Mouse (Mus musculus) spleen, postnatal 10 days (tissue): ENCODE measurements around the gene E130114P18Rik.

Experiments used
- DNase-seq, 2 experiments: peaks; one replicate each; pipeline ENCODE4 v3.0.0; 2021 to 2022; ENCODE audit warnings: low spot score in 2 of 2

E130114P18Rik gene

DNA sequence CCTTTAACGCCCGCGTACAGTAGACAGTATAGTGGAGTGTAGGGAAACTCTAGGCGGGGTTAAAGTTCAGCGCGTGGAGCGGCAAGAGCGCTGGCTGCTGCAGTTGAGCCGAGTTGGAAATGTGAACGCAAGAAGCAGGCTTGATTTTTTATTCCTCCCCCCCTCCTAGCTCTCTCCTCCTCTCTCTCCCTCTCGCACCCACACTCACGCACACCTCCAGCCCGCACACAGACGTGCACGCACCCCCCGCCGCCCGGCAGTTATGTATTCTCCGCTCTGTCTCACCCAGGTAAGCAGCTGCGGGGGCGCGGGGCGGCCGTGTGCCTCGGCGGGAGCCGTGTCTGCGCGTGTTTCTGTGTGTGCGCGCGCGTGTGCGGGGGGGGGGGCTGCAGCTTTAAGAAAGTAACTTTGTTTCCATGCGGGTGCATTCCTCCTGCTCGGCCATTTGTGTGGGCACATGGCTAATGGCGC lies at the start of gene E130114P18Rik:
E130114P18Rik (minus strand) TSS at position 373 of the 471 bp plus-strand sequence.
- peak; percentile 50 to 62 for DNase-seq

DNA sequence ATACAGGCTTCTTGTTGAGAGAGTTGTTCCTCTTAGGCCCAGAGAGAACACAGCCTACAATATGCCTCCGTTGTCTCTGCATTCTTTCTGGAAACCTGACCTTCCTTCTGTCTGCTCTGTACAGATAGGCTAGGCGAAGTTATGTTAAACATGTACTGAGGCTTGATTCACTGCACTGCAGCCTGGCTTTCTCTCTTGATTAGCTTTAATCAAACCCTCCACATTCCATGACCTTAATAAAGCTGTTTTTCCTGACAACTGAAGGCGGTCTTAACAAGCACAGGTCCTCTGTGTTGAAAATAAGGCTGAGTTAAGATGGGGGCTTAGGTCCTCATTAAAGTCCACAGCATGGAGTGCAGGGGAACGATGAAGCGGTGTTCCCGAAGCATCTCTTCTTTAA lies 49.2 kb upstream of the E130114P18Rik start:
- no peak for DNase-seq

DNA sequence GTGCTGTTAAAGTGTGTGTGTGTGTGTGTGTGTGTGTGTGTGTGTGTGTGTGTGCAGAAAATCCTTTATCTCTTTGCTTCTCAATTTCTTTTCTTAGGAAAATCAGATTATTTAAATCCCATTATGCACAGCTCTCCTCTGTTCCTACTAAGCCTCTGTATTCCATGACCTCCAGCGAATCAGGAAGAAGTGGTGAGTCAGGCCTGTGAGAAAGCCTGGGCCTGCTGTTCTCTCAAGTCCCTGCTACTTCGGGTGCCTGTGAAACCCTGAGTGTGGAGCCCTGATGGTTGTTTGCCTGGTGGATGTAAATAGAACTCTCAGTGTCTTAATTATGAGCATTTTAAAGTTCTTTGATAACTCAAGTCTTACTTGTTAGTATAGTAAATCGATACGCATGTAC lies 48.0 kb upstream of the E130114P18Rik start:
- no peak for DNase-seq

DNA sequence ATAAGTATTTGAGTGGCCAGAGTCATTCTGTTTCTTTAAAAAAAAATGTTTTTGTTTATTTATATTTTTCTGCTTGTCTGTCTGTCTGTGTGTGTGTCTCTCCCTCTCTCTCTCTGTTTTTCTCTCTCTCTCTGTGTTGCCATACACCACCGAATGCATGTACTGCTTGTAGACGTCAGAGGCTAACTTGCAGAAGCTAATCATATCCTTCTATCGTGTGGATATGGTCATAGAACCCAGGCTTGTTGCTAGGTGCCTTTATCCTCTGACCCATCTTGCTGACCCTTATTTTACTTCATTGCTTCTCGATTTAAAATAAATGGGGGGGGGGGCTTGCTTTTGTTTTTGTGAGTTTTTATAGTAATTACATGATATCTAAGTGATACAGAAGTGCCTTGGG lies 47.6 kb upstream of the E130114P18Rik start:
- DNase-seq, result no peak

DNA sequence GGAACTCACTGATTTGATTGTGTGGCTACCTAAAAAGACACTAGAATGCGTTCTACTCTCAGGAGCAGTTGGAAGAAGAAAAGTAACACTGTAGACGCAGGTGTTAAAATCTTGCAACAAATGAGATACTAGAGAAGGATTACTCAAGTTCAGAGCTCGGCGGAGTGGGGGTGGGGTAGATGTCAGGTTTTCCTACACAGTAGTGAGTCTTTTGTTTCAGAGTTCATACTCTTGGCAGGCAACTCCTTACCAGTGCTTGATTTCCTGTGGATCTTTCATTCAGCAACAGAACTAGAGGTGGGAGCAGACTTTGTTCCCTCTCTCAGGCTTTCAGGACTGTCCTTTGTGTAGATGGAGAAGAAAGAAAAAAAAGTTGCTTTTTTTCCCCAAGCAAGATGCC lies 46.6 kb upstream of the E130114P18Rik start:
- DNase-seq, result no peak

DNA sequence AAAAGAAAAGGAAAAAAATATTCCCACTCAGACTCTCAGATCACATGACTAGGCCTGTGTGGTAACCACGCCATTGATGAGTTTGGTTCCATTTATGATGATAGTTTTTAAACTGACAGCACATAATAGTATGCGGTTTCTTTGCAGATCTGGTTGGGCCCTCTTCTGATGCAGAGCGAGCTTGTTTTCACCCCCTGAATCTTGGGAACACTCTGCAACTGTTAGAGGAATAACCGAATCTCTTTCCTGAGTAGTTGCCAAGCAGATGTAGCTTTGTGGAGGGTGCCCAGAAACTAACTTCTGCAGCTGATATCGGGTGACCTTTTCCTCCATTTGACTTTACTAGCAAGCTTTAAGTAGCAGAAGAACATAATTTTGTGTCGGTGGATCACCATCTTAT lies 45.6 kb upstream of the E130114P18Rik start:
- DNase-seq, result no peak

DNA sequence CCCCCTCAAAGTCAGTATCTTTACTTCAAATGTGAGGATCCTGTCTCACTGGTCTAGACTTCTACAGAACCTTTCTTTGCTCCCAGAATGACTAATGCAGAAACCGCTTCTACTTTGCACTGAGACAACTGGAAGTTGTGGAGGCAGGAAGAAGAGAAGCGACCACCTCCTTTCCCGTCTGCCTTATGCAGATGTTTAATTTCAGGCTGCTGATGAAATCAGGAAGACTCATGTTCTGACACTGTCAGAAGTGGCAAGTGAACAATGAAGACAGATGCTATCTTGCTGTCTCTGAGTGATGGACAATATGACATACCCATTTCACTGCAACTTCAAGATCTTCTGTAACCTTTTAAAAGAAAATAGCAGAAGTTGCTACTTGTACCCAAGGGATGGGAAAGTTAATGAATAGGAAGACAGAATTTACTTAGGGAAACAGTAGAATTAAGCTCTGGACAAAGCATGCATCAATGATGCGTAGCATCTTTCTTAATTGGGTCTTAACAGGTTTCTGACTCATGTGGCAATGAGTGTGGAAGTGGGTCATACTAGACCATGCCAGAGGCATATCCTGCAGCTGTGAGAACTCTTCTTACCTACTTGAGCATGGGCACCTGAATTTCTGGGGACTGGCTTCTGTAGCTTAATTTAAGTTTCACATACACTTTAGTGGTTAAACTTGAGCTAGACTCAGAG lies 43.8 kb upstream of the E130114P18Rik start:
- no peak for DNase-seq

DNA sequence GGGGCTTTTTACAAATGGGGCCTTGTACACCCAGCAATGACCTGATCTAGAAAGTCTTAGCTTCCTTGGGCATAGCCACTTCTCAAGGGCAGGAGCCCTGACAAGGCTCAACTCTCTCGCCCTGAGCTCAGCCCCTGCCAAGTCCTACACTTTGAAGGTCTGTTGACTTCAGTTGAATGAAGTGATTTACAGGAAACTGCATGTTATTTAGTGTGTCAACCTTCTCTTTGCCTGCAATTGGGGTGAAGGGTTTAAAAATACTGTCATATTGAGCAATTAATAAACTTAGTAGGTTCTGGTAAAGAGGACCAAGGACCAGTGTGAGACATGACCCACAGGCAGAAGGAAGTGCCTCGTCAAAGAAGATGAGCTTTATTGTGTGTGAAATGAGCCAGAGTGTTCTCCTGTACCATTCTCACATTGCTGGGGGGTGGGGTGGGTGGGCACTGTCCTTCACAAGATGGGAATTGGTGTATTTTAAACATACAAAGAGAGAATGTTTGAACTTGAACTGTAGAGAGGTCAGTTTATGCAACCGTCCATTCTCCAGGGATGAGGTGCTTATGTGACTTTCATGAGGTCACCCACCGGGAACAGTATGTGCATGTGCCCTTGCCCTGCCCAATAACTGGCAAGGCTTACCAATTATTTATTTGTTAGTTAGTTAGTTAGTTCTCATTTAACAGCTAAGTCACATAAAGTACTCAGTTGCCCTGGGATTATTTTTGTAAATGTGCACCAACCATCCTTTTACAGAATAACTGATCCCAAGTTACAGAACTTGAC lies 42.8 kb upstream of the E130114P18Rik start:
- DNase-seq, result no peak

DNA sequence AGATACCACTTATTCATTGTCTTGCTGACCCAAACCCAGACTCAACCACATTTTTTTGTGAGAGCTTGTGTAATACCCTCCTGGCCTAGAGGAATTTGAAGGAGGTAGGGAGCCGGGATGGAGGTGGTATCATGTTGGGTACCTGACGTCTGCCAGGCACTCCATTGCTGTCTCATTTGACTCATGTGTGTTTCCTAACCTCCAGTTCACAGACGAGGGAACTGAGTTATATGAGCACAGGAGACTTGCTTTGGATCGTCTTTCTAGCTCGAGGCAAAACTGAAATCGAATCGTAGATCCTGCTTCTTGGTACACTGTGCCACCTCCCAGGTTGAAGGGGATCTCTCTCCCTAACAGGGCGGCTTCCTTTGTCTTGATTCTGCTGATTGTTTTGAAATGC lies 41.2 kb upstream of the E130114P18Rik start:
- DNase-seq, result no peak

DNA sequence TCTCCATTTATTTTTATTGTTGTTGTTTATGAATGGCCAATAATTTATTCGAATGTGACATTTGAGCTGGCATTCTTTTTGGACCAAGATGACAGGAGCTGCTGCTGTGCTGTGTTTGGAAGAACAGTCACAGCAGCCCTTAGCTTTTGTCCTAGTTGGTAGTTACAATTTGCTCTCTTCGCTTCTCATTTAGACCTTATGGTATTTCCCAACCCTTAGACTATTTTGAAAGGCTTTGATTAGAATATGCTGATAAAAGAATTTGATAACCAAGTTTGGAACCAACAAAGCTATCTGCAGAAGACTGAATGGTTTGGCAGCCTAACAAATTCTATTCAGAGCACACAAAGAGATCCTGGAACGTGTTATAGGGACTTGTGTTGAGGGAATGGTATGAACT lies 40.6 kb upstream of the E130114P18Rik start:
- no peak for DNase-seq

DNA sequence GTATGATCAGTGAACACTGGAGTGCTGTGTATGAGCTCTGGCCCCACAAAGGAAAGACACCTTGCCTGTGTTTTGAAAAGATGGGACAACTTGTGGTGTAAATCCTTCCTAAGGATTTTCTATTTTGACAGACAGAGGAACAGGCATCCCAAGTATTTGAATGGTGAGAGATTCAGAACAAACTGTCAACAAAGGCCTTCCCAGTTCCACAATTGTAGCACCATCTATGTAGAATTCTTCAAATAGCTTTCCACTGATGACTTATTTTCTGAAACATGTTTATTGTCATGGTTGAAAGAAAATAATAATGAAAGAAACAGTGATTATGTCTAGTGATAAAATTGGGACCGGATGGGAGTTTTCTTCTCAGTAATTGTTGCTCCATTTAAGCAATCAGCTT lies 39.9 kb upstream of the E130114P18Rik start:
- DNase-seq, result no peak

DNA sequence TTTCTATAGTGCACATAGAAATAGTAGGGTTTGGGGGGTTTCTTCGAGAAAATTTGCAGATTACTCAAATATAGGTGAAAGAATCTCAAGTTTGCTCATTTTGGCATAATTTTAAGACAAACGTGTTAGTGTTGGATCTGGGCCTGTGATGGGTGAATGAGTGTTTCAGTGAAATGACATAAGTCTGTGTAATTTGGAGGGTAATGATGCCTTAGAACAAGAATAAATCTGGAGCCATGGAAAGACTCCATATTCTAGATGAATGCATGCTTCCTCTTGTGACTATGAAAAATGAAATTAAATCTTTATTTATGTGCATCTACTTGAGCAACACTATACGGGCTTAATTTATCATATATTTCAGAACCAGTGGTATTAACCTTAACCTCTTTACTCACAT lies 38.9 kb upstream of the E130114P18Rik start:
- DNase-seq, result no peak

DNA sequence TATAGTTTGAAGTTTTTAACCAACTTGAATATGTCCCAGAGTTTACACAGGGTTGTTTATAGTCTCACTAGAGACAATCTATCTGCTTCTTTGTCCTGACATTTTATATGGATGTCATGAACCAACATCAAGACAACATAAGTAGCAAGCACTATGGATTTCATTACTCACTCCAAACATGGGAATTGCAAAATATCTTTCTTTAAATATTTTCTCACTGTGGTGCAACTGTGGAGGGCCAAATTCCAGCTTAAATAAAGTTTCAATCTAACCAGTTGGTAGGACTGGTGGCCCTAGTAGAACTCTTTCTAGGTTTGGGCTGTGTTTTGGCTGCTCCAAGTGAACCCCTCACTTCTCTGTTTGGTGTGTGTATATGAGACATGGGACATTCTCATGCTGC lies 38.1 kb upstream of the E130114P18Rik start:
- no peak for DNase-seq

DNA sequence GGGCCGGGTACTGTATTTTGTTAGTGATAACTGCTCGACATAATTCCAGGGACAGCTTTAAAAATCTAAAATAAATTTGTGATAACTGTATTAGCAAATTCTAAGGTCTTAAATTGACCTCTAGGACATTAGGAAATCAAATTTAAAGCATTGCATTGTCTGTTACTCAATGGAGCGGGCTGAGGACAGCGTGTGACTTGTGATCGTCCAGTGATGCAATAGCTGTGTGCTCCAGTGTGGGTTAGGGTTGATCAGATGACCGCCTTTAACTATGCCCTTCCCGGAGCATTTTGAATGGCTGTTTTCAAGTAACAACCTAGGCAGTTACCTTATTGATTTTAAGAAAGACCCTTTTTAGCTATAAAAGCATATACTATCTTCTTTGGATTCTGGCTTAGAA lies 36.6 kb upstream of the E130114P18Rik start:
- no peak for DNase-seq

DNA sequence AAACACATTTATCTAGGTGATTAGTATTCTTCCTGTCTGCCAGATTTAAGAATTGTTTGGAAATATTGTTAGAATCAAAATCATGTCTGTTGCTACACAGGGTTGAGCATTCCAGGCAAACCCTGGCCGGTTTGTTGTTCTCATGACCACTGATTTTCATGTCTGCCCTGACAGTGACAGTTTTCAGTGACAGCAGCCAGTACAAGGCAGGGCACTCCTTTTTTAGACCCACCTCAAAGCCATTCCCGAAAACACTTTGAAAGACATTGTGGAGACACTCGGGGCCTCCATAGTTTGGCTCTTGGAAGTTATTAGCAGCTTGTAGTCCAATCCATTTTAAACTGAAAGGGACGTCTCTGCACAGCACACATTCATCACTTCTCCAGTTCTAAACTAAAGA lies 36.1 kb upstream of the E130114P18Rik start:
- DNase-seq, result no peak

DNA sequence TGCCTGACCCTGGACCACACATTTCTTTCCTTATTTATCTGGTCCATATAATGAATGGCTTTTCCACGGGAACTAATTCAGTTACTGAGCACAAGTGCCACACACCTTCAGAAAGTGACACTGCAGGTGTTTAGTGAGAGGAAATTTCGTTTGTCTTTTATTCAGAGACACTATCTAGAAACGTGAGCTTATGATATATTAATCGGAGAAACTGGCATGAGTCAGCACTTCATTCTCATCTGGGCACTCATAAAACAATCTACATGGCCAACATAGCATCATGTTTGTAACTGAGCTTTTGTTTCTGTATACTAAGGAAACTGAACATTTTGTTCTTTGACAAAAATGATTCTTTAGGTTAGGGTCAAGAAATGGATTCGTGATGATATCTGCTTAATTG lies 35.2 kb upstream of the E130114P18Rik start:
- no peak for DNase-seq

DNA sequence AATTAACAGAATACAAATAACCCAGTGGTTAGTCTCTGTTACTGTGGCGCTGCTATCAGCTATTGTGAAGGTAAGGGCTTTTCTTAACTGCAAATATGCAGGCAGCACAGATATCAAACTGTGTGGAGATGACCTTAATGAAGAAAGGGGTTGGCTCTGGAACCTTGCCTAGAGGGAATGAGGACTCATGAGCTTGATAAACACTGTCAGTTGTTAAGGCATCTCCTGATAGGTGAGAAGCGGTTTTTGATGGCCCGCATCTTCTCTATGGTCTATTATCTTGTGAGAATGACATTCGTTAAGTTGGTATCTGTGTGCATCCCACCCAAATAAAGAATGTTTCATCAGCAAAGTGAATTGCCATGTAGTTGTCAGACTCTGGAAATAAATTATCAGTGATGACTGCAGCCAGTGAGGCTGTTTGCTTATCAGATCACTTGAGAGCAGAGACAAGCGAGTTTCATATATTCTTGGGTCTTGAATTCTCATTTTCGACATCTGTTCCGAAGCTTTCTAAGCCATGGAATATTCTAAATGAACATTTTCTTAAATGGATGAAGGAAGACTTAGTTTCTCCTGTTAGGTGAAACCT lies 32.6 kb upstream of the E130114P18Rik start:
- DNase-seq, result no peak

DNA sequence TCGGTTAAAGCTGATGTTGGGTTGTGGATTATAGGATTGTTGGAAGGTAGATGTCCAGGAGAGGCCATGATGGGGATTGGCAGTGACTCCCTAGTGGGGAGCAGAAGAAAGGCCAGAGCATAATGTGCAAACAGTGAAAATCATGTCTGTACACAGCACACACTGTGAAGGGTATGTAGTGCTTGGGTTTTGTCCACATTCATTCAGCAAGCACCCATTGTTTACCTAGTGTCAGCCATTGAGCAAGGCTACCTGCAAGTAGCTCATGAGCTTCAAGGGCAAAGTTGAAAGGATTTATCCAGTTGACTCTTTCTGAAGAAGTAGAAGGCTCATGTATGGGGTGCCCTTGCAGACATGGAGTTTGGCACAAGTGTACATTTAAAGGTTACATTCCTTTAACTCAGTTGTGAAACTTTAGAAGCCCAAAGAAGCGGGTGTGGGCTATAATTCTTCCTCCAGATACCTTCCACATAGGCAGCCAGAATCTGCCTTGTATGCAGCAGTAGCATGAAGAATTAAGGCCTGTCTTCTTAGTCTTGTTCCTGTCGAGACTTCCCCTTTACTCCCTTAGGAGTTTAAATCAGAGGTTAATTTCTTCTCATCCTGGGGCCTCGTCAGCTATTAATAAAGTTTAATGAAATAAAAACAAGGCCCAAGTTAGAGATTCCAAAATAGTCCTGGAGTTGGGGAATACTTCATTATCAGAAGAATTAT lies 31.9 kb upstream of the E130114P18Rik start:
- DNase-seq, result no peak

DNA sequence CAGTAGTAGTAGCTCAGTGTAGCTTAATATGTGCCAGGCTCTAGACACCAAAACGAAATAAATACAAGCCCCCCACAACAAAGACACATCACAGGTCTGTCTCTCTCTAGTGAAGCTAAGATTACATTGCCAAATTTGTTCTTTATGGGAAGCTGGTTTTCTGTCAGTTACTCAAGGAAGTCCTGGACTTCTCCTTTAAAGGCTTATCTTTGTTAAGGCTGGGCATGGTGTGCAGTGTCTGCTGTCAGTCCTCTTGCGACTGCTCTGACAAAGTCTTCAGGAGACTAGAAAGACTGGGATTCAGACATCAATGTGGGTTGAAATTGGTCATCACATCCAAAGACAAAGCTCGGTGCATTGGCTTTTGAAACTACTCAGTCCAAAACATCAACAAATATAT lies 31.0 kb upstream of the E130114P18Rik start:
- no peak for DNase-seq

DNA sequence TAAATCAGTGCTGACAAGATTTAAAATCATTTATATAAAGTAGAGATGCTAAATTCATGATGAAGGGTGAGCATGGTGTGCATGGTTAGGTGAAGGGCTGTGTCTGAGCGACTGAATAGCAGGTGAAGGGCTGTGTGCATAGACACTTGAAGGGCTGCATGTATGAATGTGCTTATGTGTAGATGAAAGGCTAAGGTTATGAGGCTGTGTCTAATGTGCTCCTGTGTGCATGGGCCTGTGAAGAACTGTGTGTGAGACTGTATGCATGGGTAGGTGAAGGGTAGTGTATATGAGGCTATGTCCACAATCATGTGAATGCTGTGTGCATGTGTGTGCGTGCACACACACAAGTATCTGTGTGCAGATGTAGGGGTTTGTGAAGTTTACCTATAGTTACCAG lies 29.0 kb upstream of the E130114P18Rik start:
- DNase-seq, result no peak

DNA sequence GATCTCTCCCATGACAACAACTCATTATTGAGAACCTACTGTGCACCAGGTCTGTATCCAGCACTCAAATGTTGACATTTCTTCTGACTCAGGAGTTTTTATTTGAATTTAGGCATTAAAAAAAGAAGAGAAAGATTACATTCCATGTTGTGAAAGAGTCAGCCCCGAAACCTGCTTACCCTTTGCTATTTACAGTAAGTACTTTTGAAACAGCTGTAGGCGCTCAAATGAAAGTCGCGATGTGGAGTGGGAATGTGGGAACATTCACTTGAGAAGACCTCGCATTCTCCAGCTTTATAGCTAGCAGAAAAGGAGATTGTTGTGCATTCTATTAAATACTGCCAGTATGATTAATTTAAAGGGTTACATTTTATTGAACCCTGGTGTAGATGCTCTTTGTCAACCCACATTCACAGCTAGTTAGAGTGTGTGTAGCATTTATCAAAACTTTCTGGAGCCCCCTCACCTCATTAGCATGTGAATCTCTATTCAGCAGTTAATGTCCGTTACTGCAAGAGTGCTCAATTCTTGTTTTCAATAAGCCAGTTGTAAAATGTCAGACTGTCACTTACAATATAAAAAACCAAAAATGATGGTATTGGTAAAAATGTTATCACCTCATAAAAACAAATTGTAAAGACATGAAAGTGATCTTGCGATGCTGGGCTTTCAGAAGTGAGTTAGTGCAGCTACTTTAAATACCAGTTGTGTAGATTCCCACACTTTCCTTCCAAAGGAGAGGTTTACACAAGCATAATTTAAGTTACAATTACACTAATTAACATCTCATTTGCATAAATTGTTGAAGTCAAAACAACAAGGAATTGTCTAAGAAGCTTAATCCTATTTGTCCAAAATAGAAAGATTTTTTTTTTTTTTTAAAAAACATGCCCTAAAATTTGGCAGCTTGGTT lies 28.3 kb upstream of the E130114P18Rik start:
- no peak for DNase-seq
